Mouse (Mus musculus): ENCODE data around the gene Efna2.

Gene Efna2

GRCm38 (mm10) chr10:80227877-80228775 is 48.8 kb downstream of the Efna2 start:
- DNase-seq (ENCODE audit: inconsistent ontology term) = peak; percentile 32

GRCm38 (mm10) chr10:80236145-80236825 is 57.0 kb downstream of the Efna2 start:
- DNase-seq (ENCODE audit: inconsistent ontology term) = no peak

- DNase-seq (ENCODE audit: inconsistent ontology term) = no peak
Measured at GRCm38 (mm10) chr10:80237020-80237419, 57.7 kb downstream of the Efna2 start.

GRCm38 (mm10) chr10:80238306-80238705 is 59.0 kb downstream of the Efna2 start:
- DNase-seq (ENCODE audit: inconsistent ontology term) = no peak
